Mouse (Mus musculus): Measurements from ENCODE around the gene Ces3a. TPM values are rescaled to one million over a fixed set of nuclear protein-coding genes. Genes with fewer than 3 reads are reported as not detected.
"Not testable (repeated sequence)": the region's sequence is repeated elsewhere in the genome, so short reads cannot be mapped to it uniquely, and the experiment has no call there.

Ces3a gene
- total RNA-seq (2015; ENCODE audit: low replicate concordance), result not detected in 2 replicates
- total RNA-seq (2017; ENCODE audit: low replicate concordance), result not detected in 2 replicates

- no peak for ATAC-seq (replicated peaks; ENCODE audit: low FRiP score, poor library complexity, severe bottlenecking)
Observed at GRCm38 (mm10) chr8:105048371-105048854, at the start of gene Ces3a. TSS of gene Ces3a (plus strand) at chr8:105048601.

- no peak for ATAC-seq (replicated peaks; ENCODE audit: low FRiP score, poor library complexity, severe bottlenecking)
Observed at GRCm38 (mm10) chr8:104999183-104999582, 49.2 kb upstream of the Ces3a start.

- ATAC-seq (replicated peaks; ENCODE audit: low FRiP score, poor library complexity, severe bottlenecking), result no peak
Observed at GRCm38 (mm10) chr8:105000586-105000985, 47.8 kb upstream of the Ces3a start, which contains the start of gene Ces2h. TSS of gene Ces2h (plus strand) at chr8:105000853.

GRCm38 (mm10) chr8:105010000-105010399 is 38.4 kb upstream of the Ces3a start:
- no peak for ATAC-seq (replicated peaks; ENCODE audit: low FRiP score, poor library complexity, severe bottlenecking)

- ATAC-seq (replicated peaks; ENCODE audit: low FRiP score, poor library complexity, severe bottlenecking), result 0 out of 2 replicates have a peak, but pooled peaks have one; percentile 46
Observed at GRCm38 (mm10) chr8:105011136-105011535, 37.3 kb upstream of the Ces3a start.

- no peak for ATAC-seq (replicated peaks; ENCODE audit: low FRiP score, poor library complexity, severe bottlenecking)
Observed at GRCm38 (mm10) chr8:105014391-105014790, 34.0 kb upstream of the Ces3a start.

GRCm38 (mm10) chr8:105021954-105022353 is 26.4 kb upstream of the Ces3a start:
- no peak for ATAC-seq (replicated peaks; ENCODE audit: low FRiP score, poor library complexity, severe bottlenecking)

- ATAC-seq (replicated peaks; ENCODE audit: low FRiP score, poor library complexity, severe bottlenecking), result no peak
Observed at GRCm38 (mm10) chr8:105023087-105023486, 25.3 kb upstream of the Ces3a start.

- peak; percentile 79; the same call in 1 of the 2 replicates for ATAC-seq (replicated peaks; ENCODE audit: low FRiP score, poor library complexity, severe bottlenecking)
Observed at GRCm38 (mm10) chr8:105025050-105025449, 23.4 kb upstream of the Ces3a start.

GRCm38 (mm10) chr8:105043510-105043909 is 4.9 kb upstream of the Ces3a start:
- ATAC-seq (replicated peaks; ENCODE audit: low FRiP score, poor library complexity, severe bottlenecking), result no peak

- ATAC-seq (replicated peaks; ENCODE audit: low FRiP score, poor library complexity, severe bottlenecking), result no peak
Observed at GRCm38 (mm10) chr8:105045824-105046401, 2.5 kb upstream of the Ces3a start.

GRCm38 (mm10) chr8:105056211-105056610 is 7.8 kb downstream of the Ces3a start:
- no peak for ATAC-seq (replicated peaks; ENCODE audit: low FRiP score, poor library complexity, severe bottlenecking)

GRCm38 (mm10) chr8:105060056-105060455 is 11.7 kb downstream of the Ces3a start:
- ATAC-seq (replicated peaks; ENCODE audit: low FRiP score, poor library complexity, severe bottlenecking), result no peak

GRCm38 (mm10) chr8:105066761-105067160 is 18.4 kb downstream of the Ces3a start:
- ATAC-seq (replicated peaks; ENCODE audit: low FRiP score, poor library complexity, severe bottlenecking), result peak; percentile 49; the same call in 1 of the 2 replicates

GRCm38 (mm10) chr8:105067905-105068304 is 19.5 kb downstream of the Ces3a start:
- ATAC-seq (replicated peaks; ENCODE audit: low FRiP score, poor library complexity, severe bottlenecking), result not testable (repeated sequence)

GRCm38 (mm10) chr8:105068971-105069370 is 20.6 kb downstream of the Ces3a start:
- no peak for ATAC-seq (replicated peaks; ENCODE audit: low FRiP score, poor library complexity, severe bottlenecking)

GRCm38 (mm10) chr8:105076601-105077000 is 28.2 kb downstream of the Ces3a start:
- ATAC-seq (replicated peaks; ENCODE audit: low FRiP score, poor library complexity, severe bottlenecking), result no peak

GRCm38 (mm10) chr8:105077071-105077470 is 28.7 kb downstream of the Ces3a start:
- no peak for ATAC-seq (replicated peaks; ENCODE audit: low FRiP score, poor library complexity, severe bottlenecking)

GRCm38 (mm10) chr8:105078591-105078990 is 30.2 kb downstream of the Ces3a start:
- ATAC-seq (replicated peaks; ENCODE audit: low FRiP score, poor library complexity, severe bottlenecking), result no peak

GRCm38 (mm10) chr8:105080814-105081336 is 32.5 kb downstream of the Ces3a start:
- no peak for ATAC-seq (replicated peaks; ENCODE audit: low FRiP score, poor library complexity, severe bottlenecking)

- no peak for ATAC-seq (replicated peaks; ENCODE audit: low FRiP score, poor library complexity, severe bottlenecking)
Observed at GRCm38 (mm10) chr8:105083449-105084050, 35.1 kb downstream of the Ces3a start, which contains the start of gene Ces3b. TSS of gene Ces3b (plus strand) at chr8:105083753.

All from erythroid progenitor cell, adult 5-6 weeks (primary cell).